Mouse (Mus musculus) stomach, postnatal 0 days (tissue): ENCODE data around the gene Asb18.

Experiments
- CTCF ChIP-seq: IDR thresholded peaks from 2 replicates; pipeline ENCODE4 v1.5.1; 2016; ENCODE audit warnings: antibody characterized with exemption, low read depth, mild to moderate bottlenecking, moderate library complexity
- EP300 ChIP-seq: optimal IDR thresholded peaks from 2 replicates; pipeline ENCODE3; 2016; ENCODE audit warnings: antibody characterized with exemption

GRCm38 (mm10) chr1:89943202-89943601, 71.3 kb downstream of the Asb18 start:
- peak; percentile 93 for TF ChIP-seq CTCF
- TF ChIP-seq EP300: no peak
